Mouse (Mus musculus): ENCODE data around the gene Sel1l3. TPM values are rescaled to one million over a fixed set of nuclear protein-coding genes. Genes with fewer than 3 reads are reported as not detected.

Sel1l3 gene
- not detected for total RNA-seq (2023)

GRCm38 (mm10) chr5:53213711-53214352 is at the start of gene Sel1l3:
Gene Sel1l3 (minus strand): TSS chr5:53213927.

Other genes starting within 250 kb of the Sel1l3 start
- gene Slc34a2, start 175.8 kb downstream of the Sel1l3 start, total RNA-seq (2023) = not detected
- 34.9 TPM for gene Smim20, start 53.2 kb upstream of the Sel1l3 start, total RNA-seq (2023)

All from CD4-positive naive resting alpha-beta T cell, adult 76 days (primary cell).